Mouse (Mus musculus): Measurements from ENCODE around the gene Nipal4. TPM values are rescaled to one million over a fixed set of nuclear protein-coding genes. Genes with fewer than 3 reads are reported as not detected.

The Nipal4 gene
- polyA plus RNA-seq, 1 experiment from 2014 or later, result 0.55 TPM

- no peak for ATAC-seq (ENCODE audit: low FRiP score, low read depth)
- no peak overlapping the region for H3K9ac ChIP-seq
- H3K27ac ChIP-seq, result no peak overlapping the region
- peaks cover 50% of the 10 kb centered on the region for H3K36me3 ChIP-seq
- no peaks in the 10 kb centered on the region for H3K27me3 ChIP-seq (replicated peaks)
- no peaks in the 10 kb centered on the region for H3K4me1 ChIP-seq
- WGBS, result 89% methylated on average over 11 of the region's 11 CpGs
- H3K4me2 ChIP-seq (replicated peaks), result no peak overlapping the region
- no peak overlapping the region for H3K4me3 ChIP-seq
- H3K9me3 ChIP-seq, result no peaks in the 10 kb centered on the region
These were observed 21.0 kb downstream of the Nipal4 start for GRCm38 (mm10) chr11:46145163-46145875.

GRCm38 (mm10) chr11:46143342-46143741 is 23.0 kb downstream of the Nipal4 start:
- 87% methylated on average over 6 of the region's 6 CpGs for WGBS
- Histone ChIP-seq H3K27ac (no peak overlapping the region), H3K4me2 (replicated peaks) (no peak overlapping the region), H3K4me3 (no peak overlapping the region), H3K27me3 (replicated peaks) (no peaks in the 10 kb centered on the region), H3K36me3 (peaks cover 67% of the 10 kb centered on the region), H3K4me1 (no peaks in the 10 kb centered on the region), H3K9ac (no peak overlapping the region), H3K9me3 (no peaks in the 10 kb centered on the region)
- no peak for ATAC-seq (ENCODE audit: low FRiP score, low read depth)

- Histone ChIP-seq H3K9me3 (no peaks in the 10 kb centered on the region), H3K27ac (no peak overlapping the region), H3K27me3 (replicated peaks) (no peaks in the 10 kb centered on the region), H3K4me1 (no peaks in the 10 kb centered on the region), H3K4me3 (no peak overlapping the region), H3K9ac (no peak overlapping the region), H3K4me2 (replicated peaks) (no peak overlapping the region), H3K36me3 (peaks cover 47% of the 10 kb centered on the region)
- no peak for ATAC-seq (ENCODE audit: low FRiP score, low read depth)
- WGBS, result 86% methylated on average over 2 of the region's 2 CpGs
These were observed 31.4 kb downstream of the Nipal4 start for GRCm38 (mm10) chr11:46134899-46135298.

GRCm38 (mm10) chr11:46131022-46131986 is 35.0 kb downstream of the Nipal4 start:
- WGBS, result 92% methylated on average over 17 of the region's 17 CpGs
- H3K4me2 ChIP-seq (replicated peaks), result no peak overlapping the region

GRCm38 (mm10) chr11:46128548-46128945 is 37.8 kb downstream of the Nipal4 start:
- 70% methylated on average over 9 of the region's 9 CpGs for WGBS
- H3K36me3 ChIP-seq, result peaks cover 27% of the 10 kb centered on the region

More at GRCm38 (mm10) chr11:46131022-46131986, 35.0 kb downstream of the Nipal4 start:
- Histone ChIP-seq H3K4me3 (no peak overlapping the region), H3K4me1 (no peaks in the 10 kb centered on the region), H3K9me3 (no peaks in the 10 kb centered on the region), H3K27ac (no peak overlapping the region), H3K36me3 (peaks cover 30% of the 10 kb centered on the region), H3K27me3 (replicated peaks) (no peaks in the 10 kb centered on the region), H3K9ac (no peak overlapping the region)
- no peak for ATAC-seq (ENCODE audit: low FRiP score, low read depth)

GRCm38 (mm10) chr11:46127621-46128547 is 38.4 kb downstream of the Nipal4 start:
- Histone ChIP-seq H3K27me3 (replicated peaks) (no peaks in the 10 kb centered on the region), H3K4me1 (no peaks in the 10 kb centered on the region), H3K4me3 (no peak overlapping the region), H3K9me3 (no peaks in the 10 kb centered on the region), H3K4me2 (replicated peaks) (no peak overlapping the region), H3K27ac (no peak overlapping the region), H3K9ac (no peak overlapping the region), H3K36me3 (peaks cover 29% of the 10 kb centered on the region)
- ATAC-seq (ENCODE audit: low FRiP score, low read depth), result no peak
- WGBS, result 90% methylated on average over 15 of the region's 15 CpGs

More at GRCm38 (mm10) chr11:46128548-46128945, 37.8 kb downstream of the Nipal4 start:
- Histone ChIP-seq H3K4me3 (no peak overlapping the region), H3K9me3 (no peaks in the 10 kb centered on the region), H3K27me3 (replicated peaks) (no peaks in the 10 kb centered on the region), H3K9ac (no peak overlapping the region), H3K27ac (no peak overlapping the region), H3K4me1 (no peaks in the 10 kb centered on the region), H3K4me2 (replicated peaks) (no peak overlapping the region)
- ATAC-seq (ENCODE audit: low FRiP score, low read depth), result no peak

- Histone ChIP-seq H3K36me3 (peaks cover 35% of the 10 kb centered on the region), H3K4me1 (no peaks in the 10 kb centered on the region), H3K4me2 (replicated peaks) (no peak overlapping the region), H3K9ac (no peak overlapping the region), H3K27me3 (replicated peaks) (no peaks in the 10 kb centered on the region), H3K4me3 (no peak overlapping the region), H3K9me3 (no peaks in the 10 kb centered on the region), H3K27ac (no peak overlapping the region)
- WGBS, result 94% methylated on average over 11 of the region's 11 CpGs
- no peak for ATAC-seq (ENCODE audit: low FRiP score, low read depth)
These were observed 39.4 kb downstream of the Nipal4 start for GRCm38 (mm10) chr11:46126827-46127410.

- no peaks in the 10 kb centered on the region for H3K27me3 ChIP-seq (replicated peaks)
- no peaks in the 10 kb centered on the region for H3K4me1 ChIP-seq
- no peak overlapping the region for H3K27ac ChIP-seq
- WGBS, result 94% methylated on average over 7 of the region's 7 CpGs
- ATAC-seq (ENCODE audit: low FRiP score, low read depth), result no peak
- peaks cover 29% of the 10 kb centered on the region for H3K36me3 ChIP-seq
- no peak overlapping the region for H3K9ac ChIP-seq
- no peaks in the 10 kb centered on the region for H3K9me3 ChIP-seq
- H3K4me3 ChIP-seq, result no peak overlapping the region
- H3K4me2 ChIP-seq (replicated peaks), result no peak overlapping the region
These were observed 40.0 kb downstream of the Nipal4 start for GRCm38 (mm10) chr11:46126317-46126716.

GRCm38 (mm10) chr11:46125835-46126229 is 40.5 kb downstream of the Nipal4 start:
- no peaks in the 10 kb centered on the region for H3K4me1 ChIP-seq
- H3K4me2 ChIP-seq (replicated peaks), result no peak overlapping the region
- ATAC-seq (ENCODE audit: low FRiP score, low read depth), result no peak
- H3K27me3 ChIP-seq (replicated peaks), result no peaks in the 10 kb centered on the region
- H3K9me3 ChIP-seq, result no peaks in the 10 kb centered on the region
- no peak overlapping the region for H3K27ac ChIP-seq
- no peak overlapping the region for H3K4me3 ChIP-seq
- H3K36me3 ChIP-seq, result peaks cover 28% of the 10 kb centered on the region
- no peak overlapping the region for H3K9ac ChIP-seq
- 94% methylated on average over 7 of the region's 7 CpGs for WGBS

GRCm38 (mm10) chr11:46125093-46125834 is 41.0 kb downstream of the Nipal4 start:
- Histone ChIP-seq H3K27ac (no peak overlapping the region), H3K36me3 (peaks cover 28% of the 10 kb centered on the region), H3K9ac (no peak overlapping the region), H3K4me2 (replicated peaks) (no peak overlapping the region), H3K4me3 (no peak overlapping the region), H3K27me3 (replicated peaks) (no peaks in the 10 kb centered on the region), H3K9me3 (no peaks in the 10 kb centered on the region), H3K4me1 (no peaks in the 10 kb centered on the region)
- no peak for ATAC-seq (ENCODE audit: low FRiP score, low read depth)
- WGBS, result 91% methylated on average over 12 of the region's 12 CpGs

- Histone ChIP-seq H3K4me3 (no peak overlapping the region), H3K9me3 (no peaks in the 10 kb centered on the region), H3K36me3 (peaks cover 35% of the 10 kb centered on the region), H3K27me3 (replicated peaks) (no peaks in the 10 kb centered on the region), H3K4me1 (no peaks in the 10 kb centered on the region), H3K27ac (no peak overlapping the region), H3K4me2 (replicated peaks) (no peak overlapping the region), H3K9ac (no peak overlapping the region)
- WGBS, result 92% methylated on average over 8 of the region's 8 CpGs
- ATAC-seq (ENCODE audit: low FRiP score, low read depth), result no peak
These were observed 42.9 kb downstream of the Nipal4 start for GRCm38 (mm10) chr11:46123328-46123866.

All from neural tube, embryonic 12.5 days (tissue).